Mouse (Mus musculus) thymus, adult 2 months (tissue): ENCODE results near the gene Zfp61.

Source experiments
- CTCF ChIP-seq: fragments of 200-500 bp; IDR thresholded peaks from 2 replicates; pipeline ENCODE4 v1.5.1; 2012; ENCODE audit warnings: mild to moderate bottlenecking, control low read depth, low read length, moderate library complexity, borderline replicate concordance; ENCODE audit not compliant: control insufficient read depth, poor library complexity, insufficient read depth; ENCODE audit errors: extremely low read depth
- POLR2A ChIP-seq: fragments of 200-500 bp; IDR thresholded peaks from 2 replicates; pipeline ENCODE4 v1.6.1; 2012; ENCODE audit warnings: mild to moderate bottlenecking, low read length, control low read depth, moderate library complexity; ENCODE audit not compliant: control insufficient read depth, poor library complexity, insufficient read depth; ENCODE audit errors: extremely low read depth

DNA sequence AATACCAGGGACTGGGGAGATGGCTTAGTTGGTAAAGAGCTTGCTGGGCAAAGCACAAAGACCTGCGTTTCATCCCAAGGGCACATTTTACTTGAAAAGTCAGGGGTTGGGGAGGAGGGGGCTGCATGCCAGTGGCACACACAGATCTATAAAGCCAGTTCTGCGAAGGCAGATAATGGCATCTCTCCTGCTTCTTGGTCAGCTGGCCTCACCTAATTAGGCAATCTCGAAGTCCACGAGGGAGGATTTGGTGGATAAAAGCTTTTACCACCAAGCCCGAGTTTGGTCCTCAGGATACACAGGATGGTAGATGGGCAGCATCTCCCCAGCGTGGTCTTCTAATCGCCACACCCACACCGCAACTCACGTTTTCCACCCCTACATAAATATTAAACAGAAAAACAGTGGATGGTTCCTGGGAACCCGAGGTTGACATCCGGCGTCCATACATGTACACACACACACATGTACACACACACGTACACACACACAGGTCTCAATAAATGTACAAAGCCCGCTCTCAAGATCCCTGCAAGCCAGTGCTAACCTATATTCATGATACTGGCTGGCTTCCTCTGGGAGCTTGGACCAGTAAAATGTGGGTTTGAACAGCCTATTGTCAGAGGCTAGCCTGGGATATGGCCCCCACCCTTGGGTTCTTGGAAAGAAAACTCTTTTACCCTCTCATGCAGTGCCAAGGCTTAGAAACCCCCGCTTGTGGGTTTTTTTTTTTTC is 3.5 kb downstream of the Zfp61 start:
- TF ChIP-seq POLR2A, result no peak
- no peak for TF ChIP-seq CTCF
